Comparison of ENCODE assay signal across 10 mouse cellular contexts in genomic region chr10:95103808-95104207, GRCm38 (mm10).
DNase-seq lines count a peak whose midpoint lies in the region; ATAC-seq lines count a peak whose summit lies in the region.
"Had no signal": no experiment of that assay in that cellular context is flagged by ENCODE, and none has a peak within 500 bp of the region (broad histone marks: within the 10 kb centered on the region; RNA-seq: fewer than 3 reads in every experiment).

No protein-coding gene starts in this region.

- H3K9ac ChIP-seq in heart, embryonic 12.5 days: no peak overlapping the region
- H3K9ac ChIP-seq: embryonic facial prominence, embryonic 13.5 days had no signal

- DNase-seq in heart, adult 8-10 months (ENCODE audit: low spot score): peak; percentile 41
- peak; percentile 6 for DNase-seq in retina, adult 2 months (ENCODE audit: low read depth, low spot score)
- DNase-seq in retina, postnatal 1 day: no peak
- peak; percentile 59 for DNase-seq in splenic B cell, adult 2 months (ENCODE audit: low read depth, low spot score)
- no peak for DNase-seq in thymus, postnatal 4 days
- no peak for DNase-seq in spleen, adult 12 weeks (ENCODE audit: low spot score)

- H3K4me2 ChIP-seq in heart, embryonic 12.5 days: no peak overlapping the region
- H3K4me2 ChIP-seq: embryonic facial prominence, embryonic 13.5 days had no signal

- H3K27me3 ChIP-seq in heart, embryonic 12.5 days (replicated peaks): no peaks in the 10 kb centered on the region
- H3K27me3 ChIP-seq in splenic B cell, adult 2 months (ENCODE audit: control insufficient read depth, insufficient read depth, low read length, poor library complexity, severe bottlenecking): no peaks in the 10 kb centered on the region
- H3K27me3 ChIP-seq: embryonic facial prominence, embryonic 13.5 days had no signal

- H3K4me1 ChIP-seq in heart, embryonic 12.5 days (replicated peaks): no peaks in the 10 kb centered on the region

- ATAC-seq in heart, embryonic 12.5 days (ENCODE audit: insufficient number of reproducible peaks, low FRiP score): no peak
- ATAC-seq in common myeloid progenitor, adult 5-6 weeks (replicated peaks; ENCODE audit: low read depth, poor library complexity, severe bottlenecking): peak; percentile 52; the same call in 1 of the 2 replicates

- no peaks in the 10 kb centered on the region for H3K9me3 ChIP-seq in heart, embryonic 12.5 days (replicated peaks)
- H3K9me3 ChIP-seq: embryonic facial prominence, embryonic 13.5 days had no signal

- H3K36me3 ChIP-seq in heart, embryonic 12.5 days: no peaks in the 10 kb centered on the region
- no peaks in the 10 kb centered on the region for H3K36me3 ChIP-seq in splenic B cell, adult 2 months (ENCODE audit: control insufficient read depth, insufficient read depth, low read length, poor library complexity, severe bottlenecking)
- H3K36me3 ChIP-seq: embryonic facial prominence, embryonic 13.5 days had no signal

- H3K4me3 ChIP-seq in heart, embryonic 12.5 days: no peak overlapping the region
- H3K4me3 ChIP-seq: embryonic facial prominence, embryonic 13.5 days; myocyte had no signal

- no peak overlapping the region for H3K27ac ChIP-seq in heart, embryonic 12.5 days (ENCODE audit: poor library complexity, severe bottlenecking)
- H3K27ac ChIP-seq: embryonic facial prominence, embryonic 13.5 days had no signal

Comparison
In these comparisons a context has a peak if more than half of its experiments do, and no peak if none do; other contexts are left out.
1. DNase-seq: peak in heart, adult 8-10 months (single experiment), retina, adult 2 months (single experiment) and splenic B cell, adult 2 months (single experiment); none in retina, postnatal 1 day (single experiment), thymus, postnatal 4 days (single experiment) and spleen, adult 12 weeks (single experiment).